Mouse (Mus musculus): ENCODE results near the gene Pirt. TPM values are rescaled to one million over a fixed set of nuclear protein-coding genes. Genes with fewer than 3 reads are reported as not detected.

Gene Pirt
- polyA plus RNA-seq (2015; fragmentation: Illumina TruSeq; extraction: RNeasy Lipid Tissue Mini Kit (QIAGEN cat#74804); ENCODE audit: insufficient read depth, low read depth, low replicate concordance) = 0.18 TPM

GRCm38 (mm10) chr11:66911811-66912210, at the start of gene Pirt:
Pirt (plus strand) TSS chr11:66911981.

DNA sequence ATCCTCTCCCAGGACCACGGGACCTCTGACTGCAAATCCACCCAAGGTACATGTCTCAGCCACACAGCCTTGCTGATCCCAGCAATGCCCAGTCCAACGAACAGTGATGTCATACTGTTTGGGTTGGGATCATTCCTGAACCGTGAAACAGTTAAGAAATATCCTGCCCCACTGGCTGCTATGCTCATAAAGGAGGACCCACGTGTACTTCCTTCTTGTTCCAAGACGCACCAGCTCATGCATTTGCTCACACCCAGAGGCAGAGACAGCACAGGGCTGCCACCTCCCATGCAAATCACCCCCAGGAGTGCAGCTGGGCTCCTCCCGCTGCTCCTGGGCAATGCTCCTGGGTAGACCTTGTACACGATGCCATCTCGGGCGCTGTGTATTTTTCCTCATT, 44.5 kb downstream of the Pirt start, which contains the start of gene Tmem238l:
Gene Tmem238l (plus strand): TSS at position 336 of the 400 bp plus-strand sequence.

Other genes starting within 250 kb of the Pirt start
- not detected for gene Tmem238l, start 44.7 kb downstream of the Pirt start, polyA plus RNA-seq (2015; fragmentation: Illumina TruSeq; extraction: RNeasy Lipid Tissue Mini Kit (QIAGEN cat#74804); ENCODE audit: insufficient read depth, low read depth, low replicate concordance)
- gene Tmem220, start 113.2 kb downstream of the Pirt start, polyA plus RNA-seq (2015; fragmentation: Illumina TruSeq; extraction: RNeasy Lipid Tissue Mini Kit (QIAGEN cat#74804); ENCODE audit: insufficient read depth, low read depth, low replicate concordance) = 1.5 TPM
- gene Adprm, start 140.6 kb downstream of the Pirt start, polyA plus RNA-seq (2015; fragmentation: Illumina TruSeq; extraction: RNeasy Lipid Tissue Mini Kit (QIAGEN cat#74804); ENCODE audit: insufficient read depth, low read depth, low replicate concordance) = 3.6 TPM
- 2.2 TPM for gene Sco1, start 140.7 kb downstream of the Pirt start, polyA plus RNA-seq (2015; fragmentation: Illumina TruSeq; extraction: RNeasy Lipid Tissue Mini Kit (QIAGEN cat#74804); ENCODE audit: insufficient read depth, low read depth, low replicate concordance)
- gene Myh3, start 166.3 kb downstream of the Pirt start, polyA plus RNA-seq (2015; fragmentation: Illumina TruSeq; extraction: RNeasy Lipid Tissue Mini Kit (QIAGEN cat#74804); ENCODE audit: insufficient read depth, low read depth, low replicate concordance) = not detected